Mouse (Mus musculus): ENCODE results near the gene Lcp1.

Gene Lcp1

GRCm38 (mm10) chr14:75246024-75247000 lies 115.4 kb downstream of the Lcp1 start:
- H3K36me3 ChIP-seq (ENCODE audit: control insufficient read depth, insufficient read depth, low read length, poor library complexity, severe bottlenecking), result no peaks in the 10 kb centered on the region
- DNase-seq (ENCODE audit: low read depth, low spot score), result no peak
- no peaks in the 10 kb centered on the region for H3K27me3 ChIP-seq (ENCODE audit: control insufficient read depth, insufficient read depth, low read length, poor library complexity, severe bottlenecking)

GRCm38 (mm10) chr14:75250432-75250831 lies 119.5 kb downstream of the Lcp1 start:
- no peak for DNase-seq (ENCODE audit: low read depth, low spot score)

GRCm38 (mm10) chr14:75256521-75256920 lies 125.6 kb downstream of the Lcp1 start:
- H3K36me3 ChIP-seq (ENCODE audit: control insufficient read depth, insufficient read depth, low read length, poor library complexity, severe bottlenecking), result no peaks in the 10 kb centered on the region
- no peaks in the 10 kb centered on the region for H3K27me3 ChIP-seq (ENCODE audit: control insufficient read depth, insufficient read depth, low read length, poor library complexity, severe bottlenecking)
- DNase-seq (ENCODE audit: low read depth, low spot score), result peak; percentile 30

More at GRCm38 (mm10) chr14:75250432-75250831, 119.5 kb downstream of the Lcp1 start:
- Histone ChIP-seq H3K36me3 (ENCODE audit: control insufficient read depth, insufficient read depth, low read length, poor library complexity, severe bottlenecking) (no peaks in the 10 kb centered on the region), H3K27me3 (ENCODE audit: control insufficient read depth, insufficient read depth, low read length, poor library complexity, severe bottlenecking) (no peaks in the 10 kb centered on the region)

- no peak for DNase-seq (ENCODE audit: low read depth, low spot score)
- H3K27me3 ChIP-seq (ENCODE audit: control insufficient read depth, insufficient read depth, low read length, poor library complexity, severe bottlenecking), result no peaks in the 10 kb centered on the region
- H3K36me3 ChIP-seq (ENCODE audit: control insufficient read depth, insufficient read depth, low read length, poor library complexity, severe bottlenecking), result no peaks in the 10 kb centered on the region
These were observed 138.6 kb downstream of the Lcp1 start for GRCm38 (mm10) chr14:75269531-75269930.

GRCm38 (mm10) chr14:75279716-75280115 lies 148.8 kb downstream of the Lcp1 start:
- H3K36me3 ChIP-seq (ENCODE audit: control insufficient read depth, insufficient read depth, low read length, poor library complexity, severe bottlenecking), result no peaks in the 10 kb centered on the region
- no peaks in the 10 kb centered on the region for H3K27me3 ChIP-seq (ENCODE audit: control insufficient read depth, insufficient read depth, low read length, poor library complexity, severe bottlenecking)
- DNase-seq (ENCODE audit: low read depth, low spot score), result no peak

- DNase-seq (ENCODE audit: low read depth, low spot score), result no peak
- H3K36me3 ChIP-seq (ENCODE audit: control insufficient read depth, insufficient read depth, low read length, poor library complexity, severe bottlenecking), result no peaks in the 10 kb centered on the region
- no peaks in the 10 kb centered on the region for H3K27me3 ChIP-seq (ENCODE audit: control insufficient read depth, insufficient read depth, low read length, poor library complexity, severe bottlenecking)
These were observed 149.5 kb downstream of the Lcp1 start for GRCm38 (mm10) chr14:75280406-75280805.
